Mouse (Mus musculus): Measurements from ENCODE around the gene Igsf3.

DNA sequence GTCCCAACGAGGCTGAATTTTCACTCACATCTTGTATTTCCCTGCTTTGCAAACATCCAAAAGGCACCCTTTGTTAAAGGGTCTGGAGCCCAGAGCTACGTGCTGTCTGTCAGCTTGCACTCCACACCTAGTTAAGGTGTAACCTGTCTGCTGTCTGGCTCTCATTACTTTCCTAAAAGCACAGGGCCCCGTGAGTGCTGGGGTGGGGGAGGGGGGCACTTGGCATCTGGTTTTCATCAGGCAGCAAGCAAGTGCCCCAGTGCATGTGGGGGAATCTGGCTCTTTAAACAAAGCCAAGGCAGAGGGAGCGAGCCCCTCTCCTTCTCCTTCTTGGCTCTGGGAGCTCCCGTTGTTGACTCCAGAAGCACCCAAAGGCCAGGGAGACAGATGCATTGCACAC is 18.5 kb downstream of the Igsf3 start:
- TF ChIP-seq EP300 (IDR thresholded peaks at IDR 0.05; ENCODE audit: insufficient read depth, low read depth, low read length) = no peak
- no peak for TF ChIP-seq CTCF (IDR thresholded peaks at IDR 0.05)

Measured in heart, adult 2 months (tissue).